Mouse (Mus musculus) olfactory bulb, adult 2 months (tissue): ENCODE results near the gene Ptpn14. TPM values are rescaled to one million over a fixed set of nuclear protein-coding genes. Genes with fewer than 3 reads are reported as not detected.
A peak's percentile ranks its signal among the peaks of the same experiment; 100 is the strongest.

Experiments
- H3K27ac ChIP-seq: fragments of 200-500 bp; 2 replicates; pipeline ENCODE4 v1.5.1; 2012; ENCODE audit warnings: low read depth, low read length; ENCODE audit not compliant: insufficient read depth
- H3K4me1 ChIP-seq: fragments of 200-500 bp; 2 replicates; pipeline ENCODE4 v1.6.1; 2012; ENCODE audit warnings: low read length; ENCODE audit not compliant: control insufficient read depth, insufficient read depth
- H3K4me3 ChIP-seq: fragments of 200-500 bp; 2 replicates; pipeline ENCODE4 v1.5.1; 2012; ENCODE audit warnings: mild to moderate bottlenecking, low read depth, low read length, moderate library complexity; ENCODE audit not compliant: insufficient read depth
- CTCF ChIP-seq: fragments of 200-500 bp; IDR thresholded peaks from 2 replicates; pipeline ENCODE4 v1.5.1; 2012; ENCODE audit warnings: low read depth, mild to moderate bottlenecking, low read length, moderate library complexity; ENCODE audit not compliant: insufficient read depth
- POLR2A ChIP-seq: fragments of 200-500 bp; IDR thresholded peaks from 2 replicates; pipeline ENCODE4 v1.6.1; 2012; ENCODE audit warnings: mild to moderate bottlenecking, low read depth, low read length, moderate library complexity; ENCODE audit not compliant: insufficient read depth
- WGBS: fragments of 180-500 bp; shearing (Covaris S2); methylation state at CpG from one replicate; pipeline ENCODE4 v1.1.7; 2018; 5-methylcytosine and 5-hydroxymethylcytosine counted together
- polyA plus RNA-seq: library from polyadenylated mRNA; stranded (reverse); fragments of >200 nt; gene quantifications from 2 replicates; pipeline ENCODE4 v1.2.4, GENCODE M21; 2012; ENCODE audit warnings: low replicate concordance; ENCODE audit not compliant: missing spikeins, insufficient read depth, insufficient read length

Gene Ptpn14
- polyA plus RNA-seq, 1 experiment = 73.8 TPM

DNA sequence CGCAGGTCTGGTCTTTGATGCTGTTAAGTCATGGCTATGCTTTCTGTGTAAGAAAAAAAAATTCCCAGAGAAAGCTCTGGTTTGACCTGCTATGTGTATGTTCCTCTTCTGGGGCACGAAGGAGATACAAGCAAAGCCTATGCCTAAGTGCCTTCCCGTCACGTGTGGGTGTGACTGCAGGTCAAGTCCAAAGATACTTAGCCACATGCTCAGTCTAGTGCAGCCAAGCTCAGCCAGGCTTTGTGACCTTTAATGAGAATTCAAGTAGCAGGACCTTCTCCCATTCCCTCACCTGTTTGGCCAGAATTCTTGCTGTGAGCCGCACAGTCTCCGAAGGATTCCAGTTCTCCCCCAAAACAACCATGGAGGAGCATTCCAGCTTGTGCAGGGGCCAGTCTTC, 171.5 kb downstream of the Ptpn14 start:
- Histone ChIP-seq H3K27ac (no peak overlapping the region), H3K4me1 (peaks cover 23% of the 10 kb centered on the region), H3K4me3 (no peak overlapping the region)
- 91% methylated on average over 6 of the region's 6 CpGs for WGBS
- TF ChIP-seq POLR2A = no peak
- TF ChIP-seq CTCF = no peak

DNA sequence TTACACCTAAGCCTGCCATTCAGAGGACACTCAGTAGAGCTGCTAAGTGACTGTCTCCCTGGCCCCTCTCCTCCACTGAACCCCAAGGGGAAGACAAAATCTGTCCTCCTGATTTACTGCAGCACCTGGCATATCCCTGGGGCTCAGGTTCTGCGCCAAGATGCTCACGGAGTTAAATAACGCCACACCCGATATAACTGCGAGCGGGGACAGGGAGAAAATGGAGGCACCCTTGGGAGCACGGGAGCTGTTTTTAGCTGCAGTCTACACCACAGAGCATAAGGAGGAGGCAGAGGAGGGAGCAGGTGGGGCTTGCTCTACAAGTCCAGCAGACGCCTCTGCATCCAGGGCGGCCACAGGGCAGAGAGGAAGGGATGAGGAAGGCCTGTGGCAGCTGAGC, 174.3 kb downstream of the Ptpn14 start:
- H3K27ac ChIP-seq = no peak overlapping the region
- WGBS = 73% methylated on average over 9 of the region's 9 CpGs
- TF ChIP-seq POLR2A (no peak), CTCF (no peak)
- peaks cover 29% of the 10 kb centered on the region for H3K4me1 ChIP-seq
- no peak overlapping the region for H3K4me3 ChIP-seq

DNA sequence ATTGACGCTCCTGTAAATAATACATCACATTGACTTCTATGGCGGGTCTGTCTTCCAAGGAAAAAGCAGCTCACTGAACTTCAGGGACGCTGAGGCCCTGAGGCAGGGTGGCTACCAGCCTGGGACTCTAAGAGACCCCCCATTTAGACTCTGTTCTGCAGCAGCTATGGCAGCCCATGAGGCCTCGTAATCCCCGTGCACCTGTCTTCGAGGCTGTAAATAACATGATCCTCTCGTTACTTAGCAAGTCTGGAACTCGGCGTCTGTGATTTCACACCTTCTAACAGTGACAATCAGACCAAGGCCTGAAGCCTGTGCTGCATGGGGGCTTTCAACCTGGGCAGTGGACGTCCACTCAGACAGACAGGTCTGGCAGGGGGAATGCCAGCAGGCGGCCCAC, 175.1 kb downstream of the Ptpn14 start:
- Histone ChIP-seq H3K27ac (no peak overlapping the region), H3K4me3 (no peak overlapping the region), H3K4me1 (peaks cover 35% of the 10 kb centered on the region)
- no peak for TF ChIP-seq CTCF
- no peak for TF ChIP-seq POLR2A
- WGBS = 88% methylated on average over 11 of the region's 11 CpGs

DNA sequence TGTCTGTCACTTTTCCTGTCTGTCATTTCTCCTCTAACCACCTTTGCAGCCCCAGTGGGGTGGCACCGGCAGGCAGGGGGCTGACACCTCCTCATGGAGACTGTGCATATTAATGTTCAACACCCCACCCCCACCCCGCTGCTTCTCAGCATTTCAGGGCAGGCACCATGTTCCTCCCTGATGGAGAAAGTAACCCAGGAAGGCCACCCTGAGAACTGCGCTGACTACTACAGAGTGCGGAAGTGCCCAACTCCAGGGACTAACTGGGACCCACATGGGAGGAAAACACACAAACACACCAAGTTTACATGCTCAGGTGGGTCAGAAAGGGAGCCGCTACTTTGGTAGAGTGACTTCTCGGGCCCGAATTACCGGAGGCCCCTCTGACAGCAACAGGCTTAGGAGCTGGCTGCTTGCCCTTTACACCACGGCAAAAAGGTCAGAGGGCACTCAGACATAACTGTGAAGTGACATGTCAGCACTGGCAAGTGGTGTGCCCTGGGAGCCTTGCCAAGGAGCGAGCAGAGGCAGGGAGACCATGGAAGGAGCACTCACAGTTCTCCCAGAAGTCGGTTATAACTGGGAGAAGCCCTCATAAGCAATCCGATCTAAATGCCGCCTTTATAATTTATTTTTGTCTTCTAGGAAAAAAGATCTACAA, 182.7 kb downstream of the Ptpn14 start:
- TF ChIP-seq POLR2A (no peak), CTCF (no peak)
- no peak overlapping the region for H3K4me3 ChIP-seq
- H3K4me1 ChIP-seq = peaks cover 58% of the 10 kb centered on the region
- no peak overlapping the region for H3K27ac ChIP-seq
- 70% methylated on average over 13 of the region's 13 CpGs for WGBS

DNA sequence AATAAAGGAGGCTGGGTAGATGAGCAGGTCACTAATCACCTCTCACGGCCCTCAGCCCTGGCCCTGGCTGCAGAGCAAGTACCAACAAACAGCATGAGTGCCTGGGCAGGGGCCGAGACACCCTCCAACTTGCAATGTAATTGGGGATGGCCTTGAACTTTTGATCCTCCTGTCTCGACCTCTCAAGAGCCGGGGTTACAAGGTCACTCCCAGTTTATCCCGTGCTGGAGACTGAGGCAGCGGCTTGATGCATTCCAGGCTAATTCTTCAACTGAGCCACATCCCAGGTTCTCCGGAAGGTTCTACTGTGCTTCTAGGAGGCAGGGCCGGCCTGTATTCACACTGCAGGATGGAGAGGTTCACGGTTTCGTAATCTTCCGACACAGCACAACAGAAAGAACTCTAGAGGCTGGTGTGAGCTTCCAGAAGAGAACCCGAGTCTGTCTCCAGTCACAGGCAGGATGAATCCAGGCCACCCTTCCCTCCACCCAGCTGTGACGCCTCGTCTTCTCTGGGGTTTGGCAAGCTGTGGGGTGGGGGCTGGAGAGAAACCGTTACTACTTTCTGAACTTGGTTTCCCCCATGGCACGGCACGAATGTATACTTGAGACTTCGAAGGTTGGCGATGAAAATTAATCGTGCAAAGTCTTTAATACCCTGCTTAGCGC, 185.2 kb downstream of the Ptpn14 start:
- 85% methylated on average over 21 of the region's 21 CpGs for WGBS
- H3K4me1 ChIP-seq = peaks cover 47% of the 10 kb centered on the region
- TF ChIP-seq POLR2A = no peak
- TF ChIP-seq CTCF = no peak
- H3K4me3 ChIP-seq = no peak overlapping the region
- H3K27ac ChIP-seq = no peak overlapping the region

DNA sequence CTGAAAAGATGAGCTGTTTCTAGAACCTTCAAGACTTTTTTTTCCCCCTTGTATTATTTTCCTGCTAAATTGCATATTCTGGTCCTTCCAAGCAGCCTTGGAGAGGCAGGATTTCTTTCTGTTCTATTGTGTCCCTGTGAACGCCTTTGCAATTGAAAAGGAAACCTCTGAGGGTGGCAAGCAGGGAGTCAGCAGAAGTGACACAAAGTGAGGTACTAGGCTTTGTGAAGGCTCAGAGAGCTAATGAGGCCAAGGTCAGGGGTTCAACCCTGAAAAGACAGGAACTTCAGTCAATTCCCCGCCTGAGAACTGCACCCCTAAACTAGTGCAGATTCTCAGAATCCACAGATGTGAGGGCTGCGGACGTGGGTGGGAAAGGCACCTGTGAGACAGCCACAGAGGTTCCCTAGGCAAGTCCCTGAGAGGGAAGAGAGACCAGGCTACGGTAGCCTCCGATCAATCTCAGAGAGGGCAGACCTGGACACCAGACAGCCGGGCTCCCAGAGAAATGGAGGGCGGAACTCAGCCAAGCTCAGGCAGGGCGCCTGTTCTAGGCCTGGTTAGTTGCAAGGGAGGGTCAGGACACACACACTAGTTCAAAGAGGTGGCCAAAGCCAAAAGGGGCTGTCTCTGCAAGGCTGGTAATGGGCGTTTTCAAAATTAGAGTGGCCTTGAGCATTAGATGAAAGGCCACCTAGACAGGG, 188.5 kb downstream of the Ptpn14 start:
- TF ChIP-seq POLR2A = no peak
- peak overlapping the region; percentile 29; the same call in 1 of the 2 replicates for H3K27ac ChIP-seq
- H3K4me3 ChIP-seq = no peak overlapping the region
- 58% methylated on average over 10 of the region's 10 CpGs for WGBS
- peaks cover 34% of the 10 kb centered on the region for H3K4me1 ChIP-seq

DNA sequence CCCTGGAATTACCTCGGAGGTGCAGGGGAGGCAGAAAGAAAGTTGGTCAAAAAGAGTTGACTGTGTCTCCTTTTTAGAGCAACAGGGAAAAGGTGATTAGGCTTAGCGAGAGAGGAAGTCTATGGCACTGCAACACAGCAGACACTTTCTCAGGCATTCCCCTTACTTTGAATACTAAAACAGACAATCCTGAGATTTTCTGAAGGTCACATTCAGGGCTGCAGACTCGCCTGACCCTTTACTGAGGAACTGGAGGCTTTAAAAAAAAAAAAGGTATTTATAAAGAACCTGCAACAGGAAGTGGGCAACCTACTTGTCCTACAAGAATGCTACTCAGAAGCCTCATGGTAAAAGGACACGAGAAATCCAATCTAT, 189.0 kb downstream of the Ptpn14 start:
- H3K4me1 ChIP-seq = peaks cover 32% of the 10 kb centered on the region
- H3K4me3 ChIP-seq = no peak overlapping the region
- WGBS = 63% methylated on average over 4 of the region's 4 CpGs
- TF ChIP-seq POLR2A = no peak
- no peak for TF ChIP-seq CTCF
- 0 out of 2 replicates have a peak overlapping the region, but pooled peaks have one; percentile 2 for H3K27ac ChIP-seq

DNA sequence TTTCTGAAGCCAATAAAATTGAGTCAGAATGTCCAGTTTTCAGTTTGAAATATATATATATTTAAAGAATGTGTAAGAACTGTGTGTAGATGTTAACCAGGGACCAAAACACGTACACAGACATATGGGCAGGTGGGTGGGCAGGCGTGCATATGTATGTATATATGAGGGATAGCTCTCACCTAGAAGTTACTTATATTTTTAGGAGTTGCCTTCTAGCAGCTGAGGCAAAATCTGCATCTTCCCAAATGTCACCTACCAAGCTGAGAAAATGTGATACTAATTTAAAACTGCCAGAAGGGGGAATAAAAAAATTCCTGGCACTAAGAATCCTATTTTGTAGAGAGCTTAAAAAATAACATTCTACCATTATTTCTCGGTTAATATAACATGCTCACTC, 191.7 kb downstream of the Ptpn14 start:
- H3K4me3 ChIP-seq = no peak overlapping the region
- H3K4me1 ChIP-seq = peaks cover 19% of the 10 kb centered on the region
- no peak overlapping the region for H3K27ac ChIP-seq
- WGBS = 84% methylated on average over 3 of the region's 3 CpGs
- TF ChIP-seq CTCF = no peak
- TF ChIP-seq POLR2A = no peak
